Mouse (Mus musculus) CH12F3 (cell line): ENCODE data around the gene Col2a1.

Experiments used
- in situ Hi-C: fragments of 300-500 bp; cut with MboI; formaldehyde crosslinking; loops from 2 replicates; pipeline ENCODE4 v1.14.3; 2020; ENCODE audit warnings: low sequenced_read_pairs

Gene Col2a1

DNA sequence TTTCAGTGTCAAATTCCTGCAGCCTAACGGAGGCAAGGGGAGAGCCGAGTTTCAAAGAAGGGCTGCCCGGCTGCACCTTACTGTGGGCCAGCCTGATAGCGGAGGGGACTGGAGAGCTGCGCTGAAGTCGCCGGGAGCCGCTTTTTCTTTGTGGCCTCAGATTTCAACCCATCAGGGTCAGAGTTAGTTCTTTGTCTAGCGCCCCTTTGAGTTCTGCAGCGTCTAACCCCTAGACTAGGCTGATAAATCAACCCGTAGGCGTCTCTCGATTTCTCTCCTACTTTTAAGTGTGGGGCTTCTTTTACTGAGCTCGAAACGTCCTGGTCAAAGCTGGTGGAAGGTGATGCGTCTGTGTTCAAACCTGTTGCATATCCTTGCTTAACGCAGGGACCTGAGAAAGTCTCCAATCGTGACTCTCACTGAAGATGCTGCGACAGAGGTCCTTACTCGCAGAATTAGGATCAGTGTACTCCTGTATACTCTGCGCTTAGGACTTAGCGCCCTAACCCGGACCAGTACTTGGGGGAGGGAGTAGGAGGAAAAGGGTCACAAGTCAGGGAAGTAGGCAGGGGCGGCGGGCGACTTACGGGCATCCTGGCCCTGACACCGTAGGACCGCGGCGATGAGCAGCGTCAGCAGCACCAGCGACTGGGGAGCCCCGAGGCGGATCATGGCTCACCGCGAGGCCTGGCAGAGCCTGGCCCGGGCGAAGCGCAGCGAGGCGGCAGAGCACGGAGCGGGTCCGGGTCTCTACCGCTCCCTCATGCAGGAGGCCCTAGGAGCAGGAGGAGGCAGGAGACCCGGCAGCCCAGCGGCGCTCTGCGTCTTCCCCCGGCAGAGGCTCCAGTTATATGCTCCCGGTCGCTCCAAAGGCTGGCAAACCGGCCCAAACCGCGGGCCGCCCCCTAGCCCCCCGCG, at the start of gene Col2a1:
Gene Col2a1 (minus strand): TSS at position 874 of the 918 bp plus-strand sequence.
- in situ Hi-C loops = no loop called here

DNA sequence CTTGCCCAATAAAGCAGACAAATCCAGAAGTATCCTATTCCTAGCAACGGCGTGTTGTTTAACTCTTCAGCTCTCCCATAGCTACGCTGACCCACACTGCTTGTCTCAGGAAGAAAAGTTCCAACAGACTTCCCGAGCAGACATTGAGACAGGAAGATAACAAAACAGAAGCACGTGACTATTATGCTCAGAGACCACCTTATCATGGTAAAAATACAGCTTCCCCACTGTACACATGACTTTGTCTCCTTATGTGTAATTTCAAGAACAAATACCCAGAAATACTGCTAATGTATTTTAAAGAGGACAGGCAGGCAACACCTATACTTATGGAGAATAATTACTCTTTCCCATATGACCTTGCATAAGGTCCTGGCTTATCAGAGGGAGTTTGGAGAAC, 47.2 kb upstream of the Col2a1 start:
- in situ Hi-C loops = no loop called here

DNA sequence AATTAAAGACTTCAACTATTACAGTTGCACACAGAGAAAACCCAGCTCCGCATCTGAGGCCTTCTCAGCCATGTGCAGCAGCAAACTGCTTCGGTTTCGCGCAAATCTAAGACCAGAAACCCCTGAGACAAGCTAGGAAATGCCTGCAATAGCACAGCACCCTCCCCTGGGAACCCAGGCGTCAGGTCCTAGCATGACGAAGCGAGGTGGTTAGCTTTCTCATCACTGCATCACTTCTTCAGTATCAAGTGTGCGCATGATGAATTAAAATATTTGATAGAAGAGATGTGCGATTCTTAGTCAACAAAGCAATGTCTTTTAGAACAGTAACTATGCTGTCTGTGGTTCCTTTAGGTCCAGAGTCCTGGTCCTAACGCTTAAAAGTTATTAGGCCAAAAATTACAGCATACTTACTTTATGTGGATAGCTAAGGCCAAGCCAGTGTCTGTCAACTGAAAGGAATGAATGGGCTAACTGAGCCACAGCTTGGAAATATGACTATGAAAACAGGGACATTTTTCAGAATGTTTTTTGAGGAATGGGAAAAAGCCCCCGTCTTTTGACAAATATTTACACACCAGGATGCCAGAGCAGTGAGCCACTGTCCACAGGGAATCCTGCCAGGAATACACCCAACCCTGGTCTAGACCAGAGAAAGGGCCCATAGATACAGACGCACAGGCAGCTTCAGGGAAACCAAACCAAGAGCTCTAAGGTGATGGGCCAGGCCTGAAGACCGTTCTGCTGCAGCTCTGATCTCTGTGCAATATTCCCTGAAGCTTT, 44.6 kb upstream of the Col2a1 start:
- in situ Hi-C loops = no loop called here

DNA sequence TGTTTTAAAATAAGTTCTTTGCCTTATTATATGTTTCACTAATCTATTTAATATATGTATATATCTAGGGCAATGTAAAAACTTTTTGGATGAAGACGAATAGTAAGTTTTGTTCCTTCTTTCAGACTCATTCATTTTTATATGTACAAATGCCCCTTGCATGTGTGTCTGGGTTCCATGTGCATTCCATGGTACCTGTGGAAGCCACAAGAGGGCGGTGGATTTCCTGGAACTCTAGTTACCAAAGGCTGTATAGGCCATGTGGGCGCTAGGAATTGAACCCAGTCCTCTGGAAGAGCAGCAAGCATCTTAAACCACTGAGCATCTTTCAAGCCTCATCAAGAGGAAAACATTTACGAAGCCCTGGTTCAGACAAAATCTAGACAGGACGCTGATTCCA, 39.9 kb upstream of the Col2a1 start:
- in situ Hi-C loops = no loop called here

DNA sequence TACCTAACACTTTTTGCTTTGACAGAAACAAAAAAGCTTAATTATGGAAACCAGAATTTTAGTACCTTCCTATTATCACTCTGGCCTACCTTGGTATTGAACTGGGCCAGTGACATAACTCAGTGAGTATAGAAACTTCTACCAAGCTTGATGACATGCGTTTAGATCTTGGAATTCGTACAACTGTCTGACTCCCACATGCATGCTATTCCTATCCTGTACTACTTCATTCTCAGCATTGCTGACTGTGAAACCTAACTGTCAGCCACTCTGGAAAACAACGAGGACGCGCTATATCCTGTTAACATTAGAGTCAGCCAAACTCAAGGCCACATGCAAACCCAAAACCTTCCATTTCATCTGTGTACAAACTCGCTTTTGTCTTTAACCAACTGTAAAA, 39.5 kb upstream of the Col2a1 start:
- in situ Hi-C loops = no loop called here

DNA sequence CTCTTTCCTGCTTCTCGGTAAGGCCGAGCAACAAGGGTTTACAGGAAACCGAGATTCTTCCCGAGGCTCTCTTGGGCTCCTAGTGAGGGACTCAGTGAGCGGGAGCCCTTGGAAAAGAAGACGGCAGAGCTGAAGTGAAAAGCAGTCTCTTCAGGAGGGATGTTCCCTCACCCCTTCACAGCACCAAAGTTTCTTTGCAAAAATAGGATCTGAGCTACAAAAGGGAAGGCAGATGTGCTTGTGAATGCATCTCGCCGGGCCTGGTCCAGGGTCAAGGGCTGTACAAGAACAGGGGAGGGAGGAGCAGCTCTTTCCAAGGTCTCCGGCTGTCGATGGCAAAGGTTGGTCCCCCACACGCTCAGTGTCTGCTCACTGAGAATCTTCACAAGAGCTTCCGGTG, 38.0 kb upstream of the Col2a1 start:
- in situ Hi-C loops = no loop called here

DNA sequence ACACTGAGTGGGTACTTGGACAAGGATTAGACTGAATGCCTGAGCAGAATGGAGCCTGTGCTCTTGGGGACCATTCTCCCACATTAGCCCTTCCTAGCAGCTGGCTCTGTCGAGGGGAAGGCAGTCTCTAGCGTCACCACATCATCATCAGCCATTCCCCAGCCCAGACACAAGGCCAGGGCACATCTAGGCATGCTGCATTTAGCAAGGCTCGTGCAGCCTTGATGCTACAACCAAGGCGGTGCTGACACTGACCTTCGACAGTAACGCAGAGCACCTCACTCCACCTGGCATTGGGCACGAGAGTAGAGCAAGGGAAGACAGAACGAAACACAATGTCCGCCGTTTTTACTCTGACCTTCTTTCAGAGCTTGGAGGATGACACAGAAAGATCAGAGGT, 35.2 kb upstream of the Col2a1 start:
- in situ Hi-C loops = no loop called here

DNA sequence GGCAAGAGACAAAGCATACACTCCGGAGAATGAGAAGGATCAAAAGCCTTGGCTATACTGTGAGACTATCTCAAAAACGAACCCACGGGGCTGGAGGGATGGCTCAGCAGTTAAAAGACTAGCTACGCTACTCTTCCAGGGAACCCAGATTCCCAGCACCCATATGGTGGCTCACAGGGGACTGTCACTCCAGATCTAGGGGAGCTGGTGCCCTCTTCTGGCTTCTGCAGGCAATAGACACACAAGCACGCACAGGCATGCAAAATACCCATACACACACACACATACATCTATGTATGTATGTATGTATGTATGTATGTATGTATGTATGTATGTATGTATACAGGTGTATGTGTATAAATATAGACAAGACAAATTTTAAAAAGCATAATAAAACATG, 32.1 kb upstream of the Col2a1 start:
- in situ Hi-C loops = no loop called here

DNA sequence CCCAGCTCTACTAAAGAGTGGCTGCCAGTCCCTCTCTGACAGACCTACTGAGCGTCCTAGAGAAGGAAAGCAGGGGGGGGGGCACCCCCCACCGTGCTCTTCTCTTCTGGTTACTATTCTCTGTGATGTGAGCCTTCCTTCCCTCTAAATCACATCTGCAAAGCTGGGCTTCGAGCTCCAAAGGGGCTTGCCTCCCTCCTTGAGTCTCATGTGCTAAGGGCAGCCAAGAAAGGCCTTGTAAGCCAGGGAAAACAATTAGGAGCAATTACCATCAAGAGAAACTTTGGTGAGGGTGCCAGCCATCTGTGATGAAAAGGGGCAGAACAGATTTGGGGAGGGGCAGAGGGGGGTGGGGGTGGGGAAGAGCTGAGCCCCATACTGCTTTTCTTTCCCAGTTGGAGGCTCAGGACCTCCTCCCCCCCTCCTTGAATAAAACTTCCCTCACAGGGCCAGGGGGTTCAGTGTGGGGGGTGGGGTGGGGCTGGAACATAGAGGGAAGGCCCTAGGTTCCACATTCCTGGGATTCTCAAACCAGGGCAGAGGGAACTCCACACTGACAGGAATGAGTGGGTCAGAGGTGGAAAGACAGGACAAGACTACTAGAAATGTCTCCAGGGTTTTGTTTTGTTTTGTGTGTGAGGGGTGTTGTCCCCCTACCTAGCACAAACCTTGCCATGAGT, 30.7 kb upstream of the Col2a1 start:
- in situ Hi-C loops = no loop called here

DNA sequence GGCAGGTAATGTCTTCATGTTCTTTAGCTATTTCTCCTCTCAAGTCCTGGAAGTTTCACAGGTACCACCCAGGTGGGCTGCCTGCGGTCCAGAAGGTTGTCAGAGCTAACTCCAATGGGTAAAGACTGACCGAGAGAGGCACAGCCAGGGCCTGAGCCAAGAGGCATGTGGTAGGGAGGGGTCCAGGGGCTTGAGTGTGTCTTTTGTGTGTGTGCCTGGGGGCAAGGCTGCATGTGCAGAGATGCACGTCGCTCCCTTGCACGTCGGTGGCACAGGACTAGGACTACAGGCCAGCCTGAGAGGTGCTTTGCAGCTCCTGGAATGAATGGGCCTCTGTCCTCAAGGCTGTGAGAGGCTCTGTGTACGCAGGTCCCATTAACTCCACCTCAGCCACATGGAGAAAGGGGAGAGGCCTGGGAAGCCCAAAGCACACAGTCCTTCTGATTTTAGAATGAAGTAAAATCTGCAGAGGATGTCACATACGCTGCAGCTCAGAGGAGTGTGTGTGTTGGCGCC, 28.8 kb upstream of the Col2a1 start:
- in situ Hi-C loops = no loop called here

DNA sequence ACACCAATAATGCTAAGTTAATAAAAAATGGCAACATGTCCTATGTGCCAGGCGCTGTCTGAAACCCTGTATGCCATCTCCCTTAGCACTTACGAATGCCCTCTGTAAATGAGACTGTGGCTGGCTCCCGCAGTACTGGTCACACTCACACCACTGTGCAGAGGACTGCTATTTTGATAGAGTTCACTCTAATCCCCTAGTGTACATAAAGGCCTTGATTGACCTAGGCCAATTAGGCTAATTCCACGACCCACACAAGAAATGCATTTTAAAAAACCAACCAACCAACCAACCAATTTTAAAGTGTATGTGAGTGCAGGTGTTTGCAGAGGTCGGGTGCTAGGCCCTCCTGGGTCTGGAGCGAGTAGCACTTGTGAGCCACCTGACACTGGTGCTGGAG, 25.3 kb upstream of the Col2a1 start:
- in situ Hi-C loops = no loop called here

DNA sequence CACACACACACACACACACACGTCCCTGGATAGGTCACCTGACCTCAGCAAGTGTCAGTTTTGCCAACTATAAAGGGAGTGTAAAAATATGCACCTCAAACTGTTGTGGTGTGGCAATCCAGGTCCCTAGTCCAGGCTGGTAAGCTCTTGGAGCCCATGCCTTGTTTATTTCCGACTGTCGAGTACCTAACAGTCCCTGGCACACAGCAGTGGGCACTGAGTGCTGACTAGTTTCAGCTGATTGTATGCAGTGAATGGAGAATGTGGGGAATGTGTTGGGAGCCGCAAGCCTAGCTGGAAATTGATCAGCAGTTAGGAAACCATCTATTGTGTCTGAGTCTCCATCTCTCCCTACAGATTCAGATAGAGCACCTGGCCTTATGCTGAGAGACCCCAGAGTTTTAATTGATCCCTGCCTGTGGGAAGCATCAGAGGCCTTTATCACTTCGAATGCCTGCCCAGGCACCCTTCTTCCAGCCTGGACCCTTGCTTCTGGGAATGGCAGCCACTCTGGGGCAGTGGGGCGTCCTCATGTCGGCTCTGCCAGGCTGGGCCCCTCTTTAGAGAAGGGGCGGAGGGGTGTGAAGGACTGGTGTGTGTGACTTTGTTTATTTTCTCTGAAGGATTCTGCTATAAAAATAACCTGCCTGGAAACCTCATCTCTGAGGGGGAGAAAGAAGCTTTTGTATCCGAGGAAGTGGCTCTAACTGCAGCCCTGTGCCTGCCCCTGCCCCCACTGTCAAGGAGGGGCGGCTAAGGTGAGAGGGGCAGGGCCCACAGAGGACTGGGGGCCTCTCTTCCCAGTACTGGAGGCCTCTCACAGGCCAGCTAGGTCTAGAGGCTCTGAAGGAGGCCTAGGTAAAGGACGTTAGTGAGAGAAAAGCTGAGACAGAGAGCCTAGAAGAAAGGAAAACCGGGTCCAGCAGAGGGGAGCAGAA, 22.7 kb upstream of the Col2a1 start:
- in situ Hi-C loops = no loop called here

DNA sequence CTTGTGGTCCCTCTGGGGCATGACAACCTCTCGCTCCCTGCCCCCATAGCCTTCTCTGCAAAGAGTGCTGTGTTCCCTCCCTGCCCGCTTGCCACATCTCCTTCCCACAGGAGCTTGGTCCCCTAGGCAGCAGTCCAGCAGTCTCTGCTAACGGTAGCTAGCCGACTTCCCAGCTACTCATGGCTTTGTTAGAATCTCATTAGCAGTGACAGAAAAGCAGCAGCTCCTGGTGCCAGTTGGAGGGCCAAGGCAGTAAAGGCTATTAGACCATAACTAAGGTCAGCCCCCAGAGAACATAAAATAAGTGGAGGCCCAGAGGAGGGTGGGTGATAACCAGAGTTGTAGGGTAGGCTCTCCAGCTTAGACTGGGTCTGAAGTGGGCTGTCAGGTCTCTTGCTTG, 21.1 kb upstream of the Col2a1 start:
- in situ Hi-C loops = no loop called here

DNA sequence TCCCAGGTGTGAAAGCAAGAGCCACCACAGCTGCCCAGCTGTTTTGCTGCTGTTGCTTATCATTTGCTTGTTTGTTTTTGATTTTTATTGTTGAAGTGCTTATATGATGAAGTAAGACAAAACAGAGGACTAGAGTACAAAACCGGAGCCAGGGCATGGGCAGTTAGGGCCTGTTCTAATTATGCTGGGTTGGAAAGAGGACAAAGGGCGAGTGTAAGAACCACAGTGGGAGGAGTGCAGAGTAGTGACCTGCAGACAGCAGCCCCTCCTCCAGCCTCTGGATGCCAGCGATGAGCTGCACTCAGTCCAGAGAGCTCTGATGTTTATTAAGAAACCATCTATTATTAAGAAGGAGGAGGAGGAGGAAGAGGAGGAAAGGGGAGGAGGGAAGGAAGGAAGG, 18.6 kb upstream of the Col2a1 start:
- in situ Hi-C loops = no loop called here

DNA sequence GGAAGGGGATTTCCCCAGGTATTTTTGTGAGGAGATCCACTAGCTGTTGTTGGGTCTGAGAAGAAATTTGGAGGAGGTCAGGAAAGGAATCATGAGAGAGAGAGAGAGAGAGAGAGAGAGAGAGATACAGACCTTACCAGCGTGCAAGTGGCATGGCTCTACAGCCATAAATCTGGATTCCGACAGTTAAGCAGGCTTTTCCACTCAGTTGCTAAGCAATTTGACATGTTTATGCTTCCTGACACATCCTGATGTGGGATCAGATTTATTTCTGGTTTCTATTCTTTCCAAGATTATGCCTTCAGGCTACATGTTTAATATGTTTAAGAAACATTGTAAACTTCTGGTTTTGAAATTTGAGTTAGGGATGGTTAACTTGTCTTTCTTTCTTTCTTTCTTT, 17.4 kb upstream of the Col2a1 start:
- in situ Hi-C loops = no loop called here

DNA sequence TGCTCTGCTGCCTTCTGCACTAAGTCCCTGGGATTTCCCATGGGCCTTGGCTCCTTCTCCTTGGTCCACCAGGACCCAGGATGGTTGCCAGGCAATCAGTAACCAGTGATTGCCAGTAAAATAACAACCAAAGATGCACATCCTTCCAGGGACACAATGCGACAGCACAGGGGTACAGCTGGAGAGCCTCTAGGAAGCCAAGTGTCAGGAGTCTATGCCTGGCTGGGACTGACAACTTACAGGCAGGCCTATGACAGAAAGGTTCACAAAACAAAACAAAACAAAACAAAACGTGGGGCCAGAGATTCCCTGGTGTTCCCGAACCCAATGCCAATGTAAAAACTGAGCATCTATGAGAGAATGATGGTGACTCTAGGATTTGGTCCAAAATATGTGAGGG, 14.6 kb upstream of the Col2a1 start:
- in situ Hi-C loops = no loop called here

DNA sequence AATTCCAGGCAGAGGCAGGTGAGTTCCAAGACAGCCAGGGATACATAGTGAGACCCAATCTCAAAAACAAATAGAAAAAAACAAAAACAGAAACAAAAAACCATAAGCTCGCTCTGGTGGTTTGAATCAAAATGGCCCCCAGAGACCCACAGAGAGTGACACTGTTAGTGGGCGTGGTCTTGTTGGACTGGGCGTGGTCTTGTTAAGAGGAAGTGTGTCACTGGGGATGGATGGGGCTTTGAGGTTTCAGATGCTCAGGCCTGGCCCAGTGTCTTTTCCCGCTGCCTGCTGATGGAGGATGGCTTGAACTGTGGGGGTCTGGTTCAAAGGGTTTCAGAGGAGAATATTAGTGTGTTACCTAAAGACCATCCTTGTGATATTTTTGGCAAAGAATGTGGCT, 13.4 kb upstream of the Col2a1 start:
- in situ Hi-C loops = no loop called here

DNA sequence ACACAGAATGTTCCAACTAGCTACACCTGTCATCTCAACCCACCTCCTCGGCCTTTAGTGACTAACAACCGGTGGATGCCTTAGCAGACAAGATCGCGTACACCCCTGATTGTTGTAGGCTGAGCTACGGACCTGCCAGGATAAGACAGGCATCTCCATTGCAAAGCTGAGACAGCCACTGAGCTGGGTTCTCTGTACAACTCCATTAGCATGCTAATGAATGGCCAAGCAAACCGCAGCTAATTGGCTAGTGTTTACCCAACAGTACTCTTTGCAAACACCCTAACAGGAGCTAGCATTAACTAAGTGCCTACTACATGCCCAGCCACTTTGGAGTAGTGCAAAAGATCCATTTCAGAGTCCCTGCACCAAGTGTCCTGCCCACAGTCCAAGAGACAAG, 8.3 kb upstream of the Col2a1 start:
- in situ Hi-C loops = no loop called here

DNA sequence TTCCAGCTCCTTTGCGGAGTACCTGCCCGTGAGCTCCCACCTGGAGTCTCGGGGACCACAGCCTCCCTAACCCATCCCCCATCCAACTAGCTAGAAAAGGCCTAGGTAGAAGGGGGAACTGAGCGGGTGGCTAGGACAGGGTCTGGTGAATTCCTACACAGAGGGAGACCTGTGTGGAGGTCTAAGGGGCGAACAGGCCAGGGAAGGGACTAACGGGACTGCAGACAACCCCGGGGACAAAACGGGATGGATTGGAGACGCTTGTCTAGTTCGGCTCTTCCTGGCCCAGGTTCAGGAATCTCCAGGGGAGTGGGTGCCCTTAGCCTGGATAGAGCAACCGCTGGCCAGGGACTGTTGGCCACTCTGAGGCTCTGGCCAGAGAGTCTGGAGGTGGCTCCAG, 686 bp upstream of the Col2a1 start:
- in situ Hi-C loops = no loop called here

DNA sequence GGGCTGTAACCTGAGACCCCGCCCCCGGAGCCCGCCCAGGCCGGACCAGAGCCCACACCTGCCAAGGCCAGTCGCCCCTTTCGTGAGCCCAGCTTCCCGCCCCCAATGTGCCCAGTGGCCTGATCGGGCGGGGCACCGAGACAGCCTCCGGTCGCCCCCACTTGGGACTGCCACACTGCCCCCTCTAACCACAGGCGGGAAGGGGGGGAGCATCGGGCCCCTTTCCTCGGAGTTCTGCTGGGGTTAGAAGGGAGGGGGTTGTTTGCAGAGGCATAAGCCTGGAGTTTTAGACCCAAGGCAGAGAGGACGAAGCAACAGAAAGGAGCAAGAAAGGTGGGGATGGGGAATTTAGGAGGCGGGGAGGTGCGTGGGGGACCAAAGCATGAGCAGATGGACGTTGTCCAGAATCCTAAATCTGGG, 255 bp upstream of the Col2a1 start:
- in situ Hi-C loops = no loop called here
